Mouse (Mus musculus) Patski (cell line): ENCODE data around the gene Crabp2. TPM values are rescaled to one million over a fixed set of nuclear protein-coding genes. Genes with fewer than 3 reads are reported as not detected.
A peak's percentile ranks its signal among the peaks of the same experiment; 100 is the strongest.

Experiments
- ATAC-seq: fragments of 100-300 bp; one replicate; pipeline ENCODE4 v1.8.0; 2021
- CTCF ChIA-PET: fragments of 350-600 bp; sonication (Branson Sonifier 250); formaldehyde crosslinking; loops from one replicate; lab custom pipeline; 2022; ENCODE audit warnings: inconsistent platforms; lab: Charles Lee
- POLR2A ChIA-PET: fragments of 350-600 bp; sonication (Branson Sonifier 250); formaldehyde crosslinking; loops from one replicate; lab custom pipeline; 2022; ENCODE audit warnings: antibody characterized with exemption, inconsistent platforms; lab: Charles Lee
- DNase-seq: peaks from one replicate; pipeline ENCODE4 v3.0.0-alpha.2; 2011; ENCODE audit warnings: low read depth, low spot score
- H3K27me3 ChIP-seq: fragments of 371-371 bp; one replicate; pipeline ENCODE4 v1.5.1; 2021
- CTCF ChIP-seq: fragments of 100-300 bp; IDR thresholded peaks from one replicate; pipeline ENCODE4 v1.5.1; 2021
- in situ Hi-C: fragments of 300-500 bp; cut with MboI; formaldehyde crosslinking; loops from 3 replicates; pipeline ENCODE4 v1.11.1; 2018; ENCODE audit warnings: low pct_unique_long_range_greater_than_20kb, mixed read lengths
- polyA plus RNA-seq: library from polyadenylated mRNA; unstranded; gene quantifications from one replicate; pipeline ENCODE4 v1.2.3, GENCODE M21; 2021

Crabp2 gene
- polyA plus RNA-seq, 1 experiment from 2014 or later = 0.59 TPM

DNA sequence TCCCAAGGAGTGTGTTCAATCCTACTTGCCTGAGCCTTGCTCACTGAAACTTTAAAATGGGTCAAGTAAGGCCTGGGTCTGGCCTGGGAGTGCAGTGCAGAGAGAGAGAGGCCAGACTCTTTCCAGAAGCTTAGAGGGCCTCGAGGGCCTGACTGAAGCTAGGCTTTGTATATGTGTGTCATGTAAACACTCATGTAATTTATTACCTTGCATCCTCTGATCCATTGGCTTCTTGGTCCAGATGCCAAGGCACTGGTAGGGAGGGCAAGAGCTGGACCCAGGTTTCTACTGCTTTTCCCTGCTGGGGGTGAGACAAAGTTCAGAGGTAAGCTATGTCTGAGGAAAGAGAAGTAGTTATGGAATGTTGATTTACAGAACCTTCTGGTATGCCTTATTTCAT is 40.6 kb upstream of the Crabp2 start:
- ChIA-PET POLR2A (interaction anchor here (1.2 to 4.1 kb wide), 3 partner anchors 8 to 23 kb away, joined by 3 to 18 read pairs (median 3); partner anchors contain the start of gene Prcc), CTCF (interaction anchor here (0.7 to 2.8 kb wide), 5 partner anchors 12 to 79 kb away, joined by 3 to 14 read pairs (median 3); partner anchors contain the start of genes Mrpl24, Nes and Prcc)
- no peak for TF ChIP-seq CTCF
- DNase-seq (no peak), ATAC-seq (no peak)
- in situ Hi-C loops = no loop called here
- H3K27me3 ChIP-seq = no peaks in the 10 kb centered on the region

- CTCF ChIA-PET = interaction anchor here (0.8 to 2.8 kb wide), 7 partner anchors 11 to 139 kb away, joined by 3 to 14 read pairs (median 5); partner anchors contain the start of genes Mrpl24 and Prcc
- no peak for TF ChIP-seq CTCF
- no peaks in the 10 kb centered on the region for H3K27me3 ChIP-seq
- DNase-seq = no peak
- POLR2A ChIA-PET = interaction anchor here (1.0 to 4.1 kb wide), 4 partner anchors 10 to 24 kb away, joined by 3 to 18 read pairs (median 5); partner anchors contain the start of genes Mrpl24 and Prcc
- no peak for ATAC-seq
- in situ Hi-C loops = no loop called here
These were observed 39.1 kb upstream of the Crabp2 start for GRCm38 (mm10) chr3:87909381-87909780.

GRCm38 (mm10) chr3:87909874-87910273 is 38.6 kb upstream of the Crabp2 start:
- in situ Hi-C loops = no loop called here
- ATAC-seq (no peak), DNase-seq (no peak)
- POLR2A ChIA-PET = interaction anchor here (1.0 to 4.1 kb wide), 5 partner anchors 9 to 26 kb away, joined by 3 to 18 read pairs (median 4); partner anchors contain the start of genes Mrpl24 and Prcc
- CTCF ChIA-PET = interaction anchor here (0.8 to 2.8 kb wide), 7 partner anchors 10 to 139 kb away, joined by 3 to 14 read pairs (median 5); partner anchors contain the start of genes Mrpl24 and Prcc
- TF ChIP-seq CTCF = no peak
- H3K27me3 ChIP-seq = no peaks in the 10 kb centered on the region

DNA sequence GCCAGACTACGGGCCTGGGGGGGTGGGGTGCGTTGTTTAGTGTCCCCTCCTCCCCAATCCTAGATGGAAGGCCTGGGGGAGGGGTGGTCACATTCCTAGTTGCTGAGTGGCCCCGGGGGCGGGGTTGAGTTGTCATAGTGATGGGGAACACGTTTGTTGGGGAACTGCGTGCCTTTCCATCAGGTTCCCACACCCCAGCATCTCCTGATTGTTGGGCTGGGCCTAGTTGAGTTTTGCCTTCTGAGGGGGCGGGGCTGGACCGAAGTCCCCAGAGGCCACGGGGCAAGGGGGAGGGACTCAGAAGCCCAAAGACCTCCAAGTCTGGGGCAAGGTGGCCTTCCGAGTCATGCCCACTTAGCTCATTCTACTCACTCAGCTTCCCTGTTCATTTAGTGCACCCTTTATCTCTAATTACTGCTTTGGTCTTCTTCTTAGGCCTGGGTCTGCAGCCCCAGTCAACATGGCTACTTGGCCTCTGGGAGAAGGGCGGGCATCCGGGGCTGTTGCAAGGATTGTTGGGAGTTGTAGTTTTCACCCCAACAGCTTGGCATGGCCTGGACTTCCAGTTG is 37.8 kb upstream of the Crabp2 start:
- H3K27me3 ChIP-seq = no peaks in the 10 kb centered on the region
- no peak for TF ChIP-seq CTCF
- in situ Hi-C loops = no loop called here
- CTCF ChIA-PET = interaction anchor here (0.8 to 2.8 kb wide), 6 partner anchors 10 to 76 kb away, joined by 4 to 14 read pairs (median 6); partner anchors contain the start of genes Mrpl24, Nes and Prcc
- peak; percentile 72 for ATAC-seq
- POLR2A ChIA-PET = interaction anchor here (1.1 to 4.1 kb wide), 4 partner anchors 8 to 25 kb away, joined by 3 to 18 read pairs (median 4); partner anchors contain the start of gene Prcc
- peak; percentile 91 for DNase-seq

DNA sequence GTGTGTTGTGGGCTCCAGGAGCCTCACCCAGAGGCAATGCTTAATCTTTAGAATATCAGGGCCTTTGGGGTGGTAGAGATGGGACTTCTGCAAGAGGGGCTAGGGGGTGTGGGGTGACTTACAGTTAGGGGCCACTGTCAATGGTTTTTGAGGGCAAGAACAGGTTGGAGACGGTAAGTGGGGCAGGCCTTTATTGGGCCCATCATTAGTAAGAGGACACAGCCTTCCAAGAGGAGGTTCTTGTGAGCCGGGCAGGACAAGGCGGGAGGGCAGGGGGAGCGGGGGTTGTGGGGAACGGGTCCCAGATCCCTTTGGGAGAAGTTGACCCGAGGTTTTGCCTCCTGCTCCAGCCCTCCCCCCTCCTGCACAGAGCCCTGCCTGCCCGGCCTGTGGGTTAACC is 35.0 kb upstream of the Crabp2 start:
- ATAC-seq (no peak), DNase-seq (no peak)
- H3K27me3 ChIP-seq = no peaks in the 10 kb centered on the region
- no peak for TF ChIP-seq CTCF
- in situ Hi-C loops = no loop called here
- CTCF ChIA-PET = no interaction called here
- POLR2A ChIA-PET = no interaction called here

- POLR2A ChIA-PET = interaction anchor here (1.3 kb wide), 1 partner anchor 8 kb away, joined by 3 read pairs; the partner anchor contains the start of gene Hdgf
- no peak for DNase-seq
- in situ Hi-C loops = no loop called here
These were observed 34.6 kb upstream of the Crabp2 start for GRCm38 (mm10) chr3:87913891-87914290.

GRCm38 (mm10) chr3:87916990-87917389 is 31.5 kb upstream of the Crabp2 start:
- ATAC-seq (no peak), DNase-seq (no peak)
- ChIA-PET POLR2A (no interaction called here), CTCF (interaction anchor here (0.7 to 2.5 kb wide), 4 partner anchors 11 to 43 kb away, joined by 3 to 6 read pairs (median 4); partner anchors contain the start of gene Hdgf)
- TF ChIP-seq CTCF = no peak
- in situ Hi-C loops = no loop called here
- no peaks in the 10 kb centered on the region for H3K27me3 ChIP-seq

More at GRCm38 (mm10) chr3:87913891-87914290, 34.6 kb upstream of the Crabp2 start:
- TF ChIP-seq CTCF = no peak
- no peak for ATAC-seq
- no peaks in the 10 kb centered on the region for H3K27me3 ChIP-seq
- CTCF ChIA-PET = no interaction called here

GRCm38 (mm10) chr3:87918551-87918950 is 29.9 kb upstream of the Crabp2 start:
- TF ChIP-seq CTCF = no peak
- DNase-seq (no peak), ATAC-seq (no peak)
- in situ Hi-C loops = no loop called here
- CTCF ChIA-PET = interaction anchor here (0.7 to 3.8 kb wide), 3 partner anchors 10 to 33 kb away, joined by 3 to 14 read pairs (median 3); partner anchors contain the start of gene Prcc
- no peaks in the 10 kb centered on the region for H3K27me3 ChIP-seq
- POLR2A ChIA-PET = interaction anchor here (0.8 to 1.7 kb wide), 3 partner anchors 8 to 33 kb away, joined by 3 to 6 read pairs (median 5); partner anchors contain the start of gene Prcc

GRCm38 (mm10) chr3:87919336-87920108 is 28.9 kb upstream of the Crabp2 start, which contains the start of gene Mrpl24:
TSS of gene Mrpl24 (plus strand) at chr3:87919506.
- CTCF ChIA-PET = interaction anchor here (0.7 to 3.8 kb wide), 4 partner anchors 11 to 152 kb away, joined by 3 to 14 read pairs (median 3); partner anchors contain the start of gene Prcc
- in situ Hi-C loops = no loop called here
- no peak for TF ChIP-seq CTCF
- POLR2A ChIA-PET = interaction anchor here (0.5 to 1.7 kb wide), 5 partner anchors 9 to 86 kb away, joined by 4 to 6 read pairs (median 5); no protein-coding TSS in a partner anchor
- peak; percentile 83 for ATAC-seq
- DNase-seq = peak; percentile 97
- no peaks in the 10 kb centered on the region for H3K27me3 ChIP-seq
